In the genomic region with DNA sequence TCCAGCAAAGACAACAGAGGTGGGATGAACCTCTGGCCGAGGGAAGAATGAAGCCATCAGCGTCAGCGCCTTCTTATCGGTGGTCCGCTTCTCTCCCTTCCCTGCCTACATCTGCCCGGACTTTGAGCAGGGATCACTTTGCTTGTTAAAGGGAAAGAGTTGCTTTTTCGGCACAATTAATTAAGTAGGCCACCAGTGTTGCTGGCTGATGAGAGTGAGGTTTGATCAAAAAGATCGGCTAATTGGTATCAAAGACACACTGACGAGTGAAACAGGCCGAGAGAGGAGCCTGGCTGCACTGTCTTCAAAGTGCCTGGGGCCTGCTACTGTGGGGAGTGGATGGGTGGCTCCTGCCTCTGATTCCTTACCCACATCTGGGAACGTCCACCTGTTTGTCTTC, we compare ENCODE assay signal across 20 mouse cellular contexts. TPM values are rescaled to one million over a fixed set of nuclear protein-coding genes. Genes with fewer than 3 reads are reported as not detected.
"Had no signal": no experiment of that assay in that cellular context is flagged by ENCODE, and none has a peak within 500 bp of the region (broad histone marks: within the 10 kb centered on the region; RNA-seq: fewer than 3 reads in every experiment).

No protein-coding gene starts in this region.

- H3K27ac ChIP-seq: liver, embryonic 14.5 days; midbrain, embryonic 10.5 days; midbrain, embryonic 13.5 days; neural tube, embryonic 13.5 days; neural tube, embryonic 15.5 days had no signal

- DNase-seq: lung, adult 18-20 months; lung, embryonic 14.5 days; lung, postnatal 10 days; lung, postnatal 4 days; right cerebral cortex, adult 18-20 months; right cerebral cortex, postnatal 25 days; right cerebral cortex, postnatal 4 days; spleen, adult 18-20 months; thymus, adult 18-20 months; thymus, postnatal 14 days; thymus, postnatal 36 days had no signal

- H3K4me3 ChIP-seq: midbrain, embryonic 10.5 days; midbrain, embryonic 13.5 days; myocyte; neural tube, embryonic 13.5 days; neural tube, embryonic 15.5 days had no signal

- H3K9ac ChIP-seq: liver, embryonic 14.5 days; lung, embryonic 14.5 days; midbrain, embryonic 13.5 days; neural tube, embryonic 13.5 days; neural tube, embryonic 15.5 days had no signal

- H3K9me3 ChIP-seq: midbrain, embryonic 10.5 days; midbrain, embryonic 13.5 days; neural tube, embryonic 13.5 days; neural tube, embryonic 15.5 days had no signal

- ATAC-seq: midbrain, embryonic 13.5 days; midbrain, embryonic 16.5 days had no signal

- H3K4me2 ChIP-seq: lung, embryonic 14.5 days; midbrain, embryonic 13.5 days; neural tube, embryonic 13.5 days; neural tube, embryonic 15.5 days had no signal

- H3K27me3 ChIP-seq: midbrain, embryonic 13.5 days; neural tube, embryonic 13.5 days; neural tube, embryonic 15.5 days had no signal

- H3K36me3 ChIP-seq: midbrain, embryonic 10.5 days; midbrain, embryonic 13.5 days; neural tube, embryonic 13.5 days; neural tube, embryonic 15.5 days had no signal

RNA-seq across cellular contexts. Expression of gene Cdh4, which starts 49.7 kb away (rescaled TPM):
- total RNA-seq: megakaryocyte, adult 5-6 weeks; megakaryocyte-erythroid progenitor cell, adult 5-6 weeks had no signal
- polyA plus RNA-seq: myocyte had no signal
